Mouse (Mus musculus): ENCODE data around the gene Ndufb10. TPM values are rescaled to one million over a fixed set of nuclear protein-coding genes. Genes with fewer than 3 reads are reported as not detected.

Gene Ndufb10
- total RNA-seq (2021): 100 to 1,000 TPM; 208 to 222 TPM
- long read RNA-seq, experiment 1, transcript Ndufb10-201 (4 exons, 732 nt): major isoform, 98 of 120 reads
- long read RNA-seq, experiment 1, partial matches to known transcripts: 9 of 120 reads
- long read RNA-seq, experiment 1, other reads (novel, unspliced or antisense): 9 of 120 reads
- long read RNA-seq, experiment 2, transcript Ndufb10-201 (4 exons, 732 nt): major isoform, 73 of 85 reads
- long read RNA-seq, experiment 2, partial matches to known transcripts: 0 of 85 reads
- long read RNA-seq, experiment 2, other reads (novel, unspliced or antisense): 10 of 85 reads

DNA sequence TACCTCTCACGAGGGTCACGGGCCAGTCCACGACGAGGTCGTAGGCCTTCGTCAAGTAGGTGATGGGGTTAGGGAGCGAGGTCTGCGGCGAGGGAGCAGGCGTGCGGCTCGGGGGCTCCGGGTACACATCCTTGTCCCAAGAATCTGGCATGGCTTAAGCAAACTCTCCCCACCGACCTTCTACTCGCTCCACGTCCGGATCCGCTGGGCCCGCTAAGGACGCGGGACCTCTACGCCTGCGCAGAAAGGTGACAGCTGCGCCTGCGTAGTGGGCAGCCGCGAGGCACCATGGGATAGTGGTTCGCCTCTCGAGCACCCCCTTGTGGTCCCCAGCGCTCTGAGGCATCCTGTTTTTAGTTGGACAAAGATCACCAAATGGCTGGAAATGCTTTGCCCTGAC is at the start of gene Ndufb10:
Gene Ndufb10, minus strand, starts transcription at position 295 of the 400 bp plus-strand sequence.
- peak; percentile 93 to 98 for DNase-seq (ENCODE audit: extremely low spot score in 1 of 2, low spot score in 2 of 2)
- Histone ChIP-seq H3K27ac (peak within 1 kb of the TSS; percentile 98), H3K4me3 (peak within 1 kb of the TSS; percentile 87)
- intact Hi-C loops (cut with DNase I): no loop called here
- peak; percentile 97 for TF ChIP-seq CTCF (IDR thresholded peaks at IDR 0.05)

DNA sequence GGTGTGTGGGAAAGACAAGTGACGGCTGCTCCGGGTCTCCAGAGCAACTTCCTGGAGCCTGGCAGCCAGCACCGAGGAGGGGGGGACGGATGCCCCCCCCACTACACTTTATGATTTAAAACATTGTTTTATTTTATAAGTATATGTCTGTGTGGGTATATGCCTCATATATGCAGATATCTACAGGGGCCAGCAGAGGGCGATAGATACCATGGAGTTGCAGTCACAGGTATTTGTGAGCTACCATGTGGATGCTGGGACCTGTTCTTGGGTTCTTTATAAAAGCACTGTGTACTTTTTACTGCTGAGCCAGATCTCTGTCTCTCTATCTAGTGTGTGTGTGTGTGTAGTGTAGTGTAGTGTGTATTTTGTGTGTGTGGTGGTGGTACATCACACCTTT is 49.0 kb upstream of the Ndufb10 start:
- intact Hi-C loops (cut with DNase I): no loop called here

DNA sequence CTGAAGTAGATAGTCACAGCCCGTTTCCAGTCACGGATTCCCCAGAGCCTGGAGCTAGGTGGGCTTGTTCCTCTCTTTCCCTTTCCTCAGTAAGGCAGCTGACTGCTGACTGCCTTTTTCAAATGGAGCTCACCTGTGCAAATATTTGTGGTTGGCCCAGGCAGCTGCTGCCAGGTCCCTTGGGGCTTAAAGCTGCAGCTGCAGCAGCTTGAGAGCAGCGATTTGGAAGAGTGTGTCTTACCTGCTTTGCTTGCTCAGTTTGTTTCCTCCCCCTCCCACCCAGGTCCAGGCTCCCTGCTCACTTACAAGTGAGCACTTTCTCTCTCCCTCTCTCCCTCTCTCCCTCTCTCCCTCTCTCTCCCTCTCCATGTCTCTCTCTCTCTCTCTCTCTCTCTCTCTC is 44.9 kb upstream of the Ndufb10 start:
- H3K4me3 ChIP-seq: no peak overlapping the region
- TF ChIP-seq CTCF (IDR thresholded peaks at IDR 0.05): no peak
- no peak for DNase-seq (ENCODE audit: extremely low spot score in 1 of 2, low spot score in 2 of 2)
- intact Hi-C loops (cut with DNase I): no loop called here
- no peak overlapping the region for H3K27ac ChIP-seq

More for the DNA sequence above, 49.0 kb upstream of the Ndufb10 start:
- DNase-seq (ENCODE audit: extremely low spot score in 1 of 2, low spot score in 2 of 2): no peak
- no peak overlapping the region for H3K4me3 ChIP-seq
- no peak overlapping the region for H3K27ac ChIP-seq
- no peak; the same call in 1 of the 2 replicates for TF ChIP-seq CTCF (IDR thresholded peaks at IDR 0.05)

DNA sequence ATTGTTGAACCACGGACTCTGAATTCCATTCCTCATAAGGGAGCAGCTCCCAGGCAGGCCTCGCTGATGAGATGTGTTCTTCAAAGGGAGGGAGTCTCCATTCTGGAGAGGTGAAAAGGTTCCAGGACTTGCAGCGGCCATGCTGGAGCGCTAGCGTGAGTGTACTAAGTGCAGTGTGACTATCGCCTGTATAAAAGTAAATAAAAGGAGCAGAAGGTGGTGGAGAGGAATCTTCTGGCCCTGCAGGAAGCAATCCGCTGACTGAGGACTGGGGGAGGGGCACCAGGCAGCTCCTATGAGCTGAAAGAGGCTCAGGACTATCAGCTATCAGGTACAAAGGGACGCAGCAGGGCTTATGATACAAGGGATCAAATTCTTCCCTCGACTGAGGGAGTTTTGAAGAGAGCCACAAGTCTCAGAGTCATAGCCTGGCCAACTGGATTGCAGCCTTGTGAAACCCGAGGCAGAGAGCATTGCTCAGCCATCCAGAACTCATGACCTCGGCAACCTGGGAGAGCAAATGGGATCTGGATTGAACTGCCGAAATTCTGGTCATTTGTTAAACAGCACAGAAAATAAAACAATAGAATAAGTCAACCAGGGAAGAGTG is 42.1 kb upstream of the Ndufb10 start:
- intact Hi-C loops (cut with DNase I): no loop called here
- DNase-seq (ENCODE audit: extremely low spot score in 1 of 2, low spot score in 2 of 2): no peak
- no peak overlapping the region for H3K27ac ChIP-seq
- no peak overlapping the region for H3K4me3 ChIP-seq
- no peak for TF ChIP-seq CTCF (IDR thresholded peaks at IDR 0.05)

DNA sequence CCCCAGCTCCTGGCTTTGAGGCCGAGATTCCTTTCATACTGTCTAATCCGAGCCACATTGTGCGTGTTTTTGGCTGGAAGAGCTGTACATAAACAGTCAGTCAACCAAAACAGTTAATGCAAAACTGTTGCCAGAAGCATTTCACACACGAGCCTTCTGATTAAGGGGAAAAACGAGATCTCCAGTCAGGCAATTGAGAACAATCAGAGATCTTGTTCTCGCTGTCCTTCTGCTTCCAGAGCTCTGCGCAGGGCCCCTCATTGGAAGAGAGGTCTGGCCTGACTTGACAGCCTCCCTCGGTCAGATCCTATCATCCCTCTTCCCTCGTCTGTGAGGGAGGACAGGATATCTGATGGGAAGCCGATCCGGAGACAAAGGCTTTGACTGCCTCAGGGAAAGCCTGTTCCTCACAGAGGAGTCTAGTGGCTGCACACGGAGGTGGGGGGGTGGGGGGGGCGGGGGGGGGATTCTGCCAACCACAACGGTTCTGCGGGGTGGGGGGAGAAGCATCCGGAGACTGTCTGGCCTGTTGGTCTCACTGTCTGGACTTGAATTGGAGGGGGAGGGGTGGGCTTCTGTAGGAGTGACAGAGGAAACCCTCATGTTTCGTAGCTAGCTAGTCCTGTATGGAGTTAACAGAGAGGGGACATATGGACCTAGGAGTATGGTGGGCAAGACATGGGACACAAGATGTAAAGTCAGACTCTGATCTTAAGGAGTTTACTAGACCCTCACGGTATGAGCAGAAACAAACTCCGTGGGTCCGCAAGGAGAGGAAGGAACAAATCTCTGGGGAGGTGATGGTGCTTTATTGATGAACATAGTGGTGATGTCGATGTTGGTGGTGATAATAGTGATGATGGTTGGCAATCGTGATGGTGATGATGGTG is 41.0 kb upstream of the Ndufb10 start:
- intact Hi-C loops (cut with DNase I): no loop called here
- no peak overlapping the region for H3K27ac ChIP-seq

DNA sequence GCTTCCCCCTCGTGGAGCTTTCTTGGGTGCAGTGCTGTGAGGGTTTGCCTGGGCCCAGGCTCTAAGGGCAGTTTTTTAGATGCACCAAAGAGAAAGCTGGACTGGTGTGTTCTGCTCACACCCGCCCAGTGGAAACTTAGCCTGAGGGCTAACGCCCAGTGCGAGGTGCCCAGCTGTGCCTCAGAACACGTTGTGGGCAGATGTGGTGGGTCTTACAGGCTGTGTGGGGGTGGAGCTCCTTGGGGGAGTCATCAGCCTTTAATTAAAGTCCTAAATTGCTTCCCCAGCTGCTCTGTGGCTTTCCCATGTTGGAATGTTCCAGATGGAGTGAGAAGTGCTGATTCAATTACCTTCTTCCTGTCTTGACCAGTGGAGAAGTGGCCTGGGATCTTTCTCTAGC is 36.8 kb upstream of the Ndufb10 start:
- no peak overlapping the region for H3K4me3 ChIP-seq
- TF ChIP-seq CTCF (IDR thresholded peaks at IDR 0.05): no peak
- no peak for DNase-seq (ENCODE audit: extremely low spot score in 1 of 2, low spot score in 2 of 2)
- H3K27ac ChIP-seq: no peak overlapping the region
- intact Hi-C loops (cut with DNase I): no loop called here

More for the DNA sequence above, 41.0 kb upstream of the Ndufb10 start:
- DNase-seq (ENCODE audit: extremely low spot score in 1 of 2, low spot score in 2 of 2): no peak
- TF ChIP-seq CTCF (IDR thresholded peaks at IDR 0.05): no peak
- H3K4me3 ChIP-seq: no peak overlapping the region

DNA sequence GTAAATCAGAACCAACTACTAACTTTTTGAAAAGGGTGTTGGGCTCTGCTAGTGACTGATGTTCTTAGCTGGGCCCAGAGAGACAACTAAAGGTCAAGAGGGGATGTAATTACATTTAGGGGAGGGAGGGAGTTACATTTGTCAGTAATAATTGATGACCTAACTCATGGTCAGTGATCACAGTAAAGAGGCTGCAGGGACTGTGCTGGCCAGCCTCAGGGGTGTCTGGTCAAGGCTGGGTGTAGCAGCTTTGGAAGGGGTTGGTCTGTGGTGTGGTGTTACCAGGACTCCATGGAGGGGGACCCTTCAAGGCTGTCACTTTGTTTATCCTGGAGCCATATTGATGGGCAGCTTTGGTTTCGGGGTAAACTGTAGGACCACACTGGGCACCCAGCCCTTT is 33.1 kb upstream of the Ndufb10 start:
- TF ChIP-seq CTCF (IDR thresholded peaks at IDR 0.05): no peak
- Histone ChIP-seq H3K27ac (no peak overlapping the region), H3K4me3 (no peak overlapping the region)
- DNase-seq (ENCODE audit: extremely low spot score in 1 of 2, low spot score in 2 of 2): no peak
- intact Hi-C loops (cut with DNase I): no loop called here

DNA sequence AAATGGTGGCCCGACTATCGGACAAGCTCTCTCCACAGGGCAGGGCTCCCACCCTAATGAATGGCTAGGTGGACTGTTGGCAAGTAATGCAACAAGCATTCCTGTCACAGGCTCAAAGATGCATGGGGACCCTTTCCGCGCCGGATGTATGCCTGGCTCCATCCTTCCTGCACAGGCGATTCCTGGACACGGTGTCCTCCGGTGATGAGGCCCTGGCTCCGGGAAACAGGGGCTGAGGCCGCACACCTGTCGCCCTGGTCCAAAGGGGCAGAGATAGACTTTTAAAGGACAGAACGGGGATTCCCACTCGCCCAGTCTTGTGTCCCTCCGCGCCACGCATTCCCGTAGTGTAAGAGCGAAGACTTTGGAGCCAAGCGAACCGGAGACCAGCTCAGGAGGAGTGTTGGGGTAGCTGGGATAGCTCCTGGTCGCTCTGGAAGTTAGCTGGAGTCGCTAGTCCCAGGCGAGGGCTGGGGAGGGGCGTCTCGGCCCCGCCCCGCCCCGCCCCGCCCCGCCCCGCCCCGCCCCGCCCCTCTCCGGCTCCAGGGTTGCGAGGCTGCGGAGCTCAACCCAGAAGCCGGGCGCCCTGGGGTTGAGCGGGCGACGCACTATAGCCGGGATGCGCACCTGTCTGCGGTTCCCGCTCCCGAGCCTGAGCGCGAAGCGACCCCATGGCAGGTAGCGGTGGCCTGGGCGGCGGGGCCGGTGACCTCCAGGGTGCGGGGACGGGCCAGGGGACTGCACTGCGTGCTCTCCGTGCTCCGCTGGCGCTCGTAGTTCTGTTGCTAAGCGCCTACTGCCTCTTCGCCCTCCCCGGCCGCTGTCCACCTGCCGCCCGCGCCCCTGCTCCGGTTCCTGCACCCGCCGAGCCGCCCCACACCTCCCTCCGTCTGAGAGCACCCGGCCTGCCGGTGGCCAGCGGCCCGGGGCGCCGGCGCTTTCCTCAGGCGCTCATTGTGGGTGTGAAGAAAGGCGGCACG is 28.4 kb upstream of the Ndufb10 start, which contains the start of gene Hs3st6:
Gene Hs3st6, plus strand, starts transcription at position 574 of the 980 bp plus-strand sequence.
- no peak for DNase-seq (ENCODE audit: extremely low spot score in 1 of 2, low spot score in 2 of 2)
- Histone ChIP-seq H3K27ac (no peak within 1 kb of the TSS), H3K4me3 (peak within 1 kb of the TSS; percentile 41)
- intact Hi-C loops (cut with DNase I): no loop called here
- no peak for TF ChIP-seq CTCF (IDR thresholded peaks at IDR 0.05)

DNA sequence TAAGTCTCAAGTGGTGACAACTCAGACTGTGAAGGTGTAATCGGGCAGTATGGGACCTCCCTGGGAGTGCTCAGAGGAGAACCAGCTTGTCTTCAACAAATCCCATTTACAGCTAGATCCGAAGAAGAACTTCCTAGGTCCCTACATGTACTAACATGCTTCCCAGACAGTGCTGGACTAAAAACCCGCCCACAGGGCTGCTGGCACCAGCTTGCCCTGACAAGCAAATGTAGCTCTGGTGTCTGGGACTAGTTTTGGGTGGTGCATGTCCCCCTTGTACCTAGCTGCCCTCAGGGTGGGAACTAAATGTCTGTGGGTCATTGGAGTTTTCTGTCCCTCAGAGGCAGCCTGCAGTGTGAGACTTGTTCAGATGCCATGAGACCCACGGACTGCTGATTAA is 27.2 kb upstream of the Ndufb10 start:
- intact Hi-C loops (cut with DNase I): no loop called here
- TF ChIP-seq CTCF (IDR thresholded peaks at IDR 0.05): no peak
- DNase-seq (ENCODE audit: extremely low spot score in 1 of 2, low spot score in 2 of 2): no peak

DNA sequence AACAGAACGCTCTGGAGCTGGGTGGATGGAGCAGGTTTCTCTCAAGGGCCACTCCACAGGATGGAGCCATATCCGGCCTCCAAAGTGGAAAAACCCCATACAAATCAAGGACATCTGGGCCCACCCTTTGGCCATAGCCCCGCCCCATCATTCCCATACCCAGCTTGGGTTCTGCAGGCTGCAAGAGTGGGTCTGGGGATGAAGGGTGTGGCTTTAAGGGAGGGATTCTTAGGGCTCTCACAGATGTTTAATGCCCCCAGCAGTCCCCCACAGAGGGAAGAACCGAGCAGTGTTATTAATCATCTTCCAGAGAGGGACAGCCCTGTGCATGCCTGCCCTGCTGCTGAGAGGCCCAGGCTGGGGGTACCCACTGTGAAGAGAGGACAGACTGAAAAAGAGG is 22.7 kb upstream of the Ndufb10 start:
- Histone ChIP-seq H3K27ac (no peak overlapping the region), H3K4me3 (no peak overlapping the region)
- intact Hi-C loops (cut with DNase I): loop anchor here (5.0 kb wide), 1 partner anchor 135 kb away; no protein-coding TSS in a partner anchor
- DNase-seq (ENCODE audit: extremely low spot score in 1 of 2, low spot score in 2 of 2): no peak
- TF ChIP-seq CTCF (IDR thresholded peaks at IDR 0.05): no peak

More for the DNA sequence above, 27.2 kb upstream of the Ndufb10 start:
- Histone ChIP-seq H3K27ac (no peak overlapping the region), H3K4me3 (no peak overlapping the region)
